Mouse (Mus musculus): ENCODE measurements around the gene Usp24. TPM values are rescaled to one million over a fixed set of nuclear protein-coding genes. Genes with fewer than 3 reads are reported as not detected.
"Not testable (repeated sequence)": the region's sequence is repeated elsewhere in the genome, so short reads cannot be mapped to it uniquely, and the experiment has no call there.

Usp24 gene
- total and polyA plus RNA-seq, 3 experiments = 13.0 to 25.7 (median 13.9) TPM

DNA sequence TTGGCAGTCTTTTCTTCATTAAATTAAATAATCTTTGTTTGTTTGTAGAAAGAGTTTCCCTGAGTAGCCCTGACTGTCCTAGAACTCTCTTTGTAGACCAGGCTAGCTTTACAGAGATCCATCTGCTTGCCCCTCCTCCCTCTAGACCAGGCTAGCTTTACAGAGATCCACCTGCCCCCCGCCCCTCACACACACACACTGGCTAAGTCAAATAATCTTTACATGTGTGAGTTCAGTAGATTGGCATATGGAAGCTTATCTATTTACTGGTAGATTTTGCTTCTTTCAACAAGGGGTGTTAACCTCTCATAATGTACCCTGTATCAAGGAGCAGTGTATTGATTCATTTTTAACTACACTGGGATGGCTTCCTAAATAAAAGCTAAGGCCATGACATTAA lies 19.8 kb downstream of the Usp24 start:
- H3K4me1 ChIP-seq (ENCODE audit: control insufficient read depth in 1 of 2, insufficient read depth in 2 of 2) = no peaks in the 10 kb centered on the region; a peak in 1 of 4 replicates
- H3K4me2 ChIP-seq (ENCODE audit: insufficient read depth, low read depth, poor library complexity, severe bottlenecking) = no peak overlapping the region
- no peak for TF ChIP-seq ZKSCAN1 (IDR thresholded peaks at IDR 0.05; ENCODE audit: borderline replicate concordance, low read depth, low read length)
- no peak for TF ChIP-seq MAX (IDR thresholded peaks at IDR 0.05; ENCODE audit: low read length)
- no peak for TF ChIP-seq MYC (IDR thresholded peaks at IDR 0.05; ENCODE audit: low read depth, low read length)
- no peak for TF ChIP-seq NRF1 (IDR thresholded peaks at IDR 0.05; ENCODE audit: low read depth, low read length)
- no peak for TF ChIP-seq TBP (conservative IDR thresholded peaks at IDR 0.05; ENCODE audit: low read depth, low read length)
- no peak for TF ChIP-seq ZMIZ1 (IDR thresholded peaks at IDR 0.05; ENCODE audit: low read depth, low read length)
- no peak for TF ChIP-seq SMC3 (IDR thresholded peaks at IDR 0.05; ENCODE audit: low read depth, low read length)
- no peak for TF ChIP-seq JUND (conservative IDR thresholded peaks at IDR 0.05; ENCODE audit: low read depth, low read length)
- TF ChIP-seq ETS1 (conservative IDR thresholded peaks at IDR 0.05; ENCODE audit: low read depth, low read length) = no peak
- TF ChIP-seq POLR2AphosphoS2 (IDR thresholded peaks at IDR 0.05; ENCODE audit: low read depth, low read length) = no peak
- no peak for TF ChIP-seq RCOR1 (conservative IDR thresholded peaks at IDR 0.05; ENCODE audit: low read depth, low read length)
- no peak for TF ChIP-seq USF2 (conservative IDR thresholded peaks at IDR 0.05; ENCODE audit: low read depth, low read length)
- TF ChIP-seq SIN3A (IDR thresholded peaks at IDR 0.05; ENCODE audit: low read length) = no peak
- TF ChIP-seq MAZ (IDR thresholded peaks at IDR 0.05; ENCODE audit: low read depth, low read length) = no peak
- H3K36me3 ChIP-seq (replicated peaks in 1 of 2; ENCODE audit: control insufficient read depth in 1 of 2, insufficient read depth in 1 of 2, low read length in 1 of 2) = peaks cover 0 to 28% of the 10 kb centered on the region in 2 experiments
- no peak for DNase-seq (ENCODE audit: extremely low read depth)
- no peaks in the 10 kb centered on the region for H3K9me3 ChIP-seq (replicated peaks; ENCODE audit: low read length)
- in situ Hi-C loops (cut with MboI; ENCODE audit: low pct_ligation_motif_present, low pct_unique_long_range_greater_than_20kb, low sequenced_read_pairs) (no loop called here), dilution Hi-C loops (cut with MboI; ENCODE audit: extremely low pct_ligation_motif_present, extremely low pct_unique_long_range_greater_than_20kb, low sequenced_read_pairs) (no loop called here)
- H3K79me2 ChIP-seq (replicated peaks; ENCODE audit: control insufficient read depth, extremely low read depth, insufficient read depth, poor library complexity, severe bottlenecking) = peaks cover 4% of the 10 kb centered on the region; the same call in 1 of the 2 replicates
- no peak overlapping the region for H3K9ac ChIP-seq (ENCODE audit: insufficient read depth, low read depth)
- H3K27ac ChIP-seq (ENCODE audit: insufficient read depth, low read depth) = no peak overlapping the region
- no peak overlapping the region for H3K4me3 ChIP-seq (replicated peaks in 1 of 3; ENCODE audit: low read depth in 2 of 3, low read length in 2 of 3, poor library complexity in 1 of 3)
- no peaks in the 10 kb centered on the region for H3K27me3 ChIP-seq (replicated peaks)

DNA sequence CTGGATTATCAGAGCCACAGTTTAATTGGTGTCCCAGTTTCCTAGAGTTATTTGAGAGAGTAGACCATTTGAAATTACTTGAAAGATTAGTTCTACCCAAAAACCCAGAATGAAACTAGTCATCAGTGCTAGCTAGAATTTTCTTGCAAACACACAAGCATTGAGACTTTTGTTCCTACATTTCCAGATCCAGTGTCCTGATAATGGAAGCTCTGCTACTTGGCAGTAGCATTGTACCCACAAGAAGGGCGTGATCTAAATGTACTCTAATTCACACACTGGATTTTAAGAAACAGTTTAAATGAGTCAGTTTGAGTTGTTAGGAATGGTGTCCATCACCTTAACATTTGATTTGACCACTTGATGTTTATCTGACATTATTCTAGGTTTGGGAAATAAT lies 31.7 kb downstream of the Usp24 start:
- peaks cover 17 to 72% of the 10 kb centered on the region in 2 experiments for H3K36me3 ChIP-seq (replicated peaks in 1 of 2; ENCODE audit: control insufficient read depth in 1 of 2, insufficient read depth in 1 of 2, low read length in 1 of 2)
- H3K79me2 ChIP-seq (replicated peaks; ENCODE audit: control insufficient read depth, extremely low read depth, insufficient read depth, poor library complexity, severe bottlenecking) = no peaks in the 10 kb centered on the region
- dilution Hi-C loops (cut with MboI; ENCODE audit: extremely low pct_ligation_motif_present, extremely low pct_unique_long_range_greater_than_20kb, low sequenced_read_pairs) = no loop called here
- H3K9ac ChIP-seq (ENCODE audit: insufficient read depth, low read depth) = no peak overlapping the region
- H3K27me3 ChIP-seq (replicated peaks) = no peaks in the 10 kb centered on the region
- no peak overlapping the region for H3K4me3 ChIP-seq (replicated peaks in 1 of 3; ENCODE audit: low read depth in 2 of 3, low read length in 2 of 3, poor library complexity in 1 of 3)
- peaks cover 0 to 6% of the 10 kb centered on the region in 2 experiments; a peak in 1 of 4 replicates for H3K4me1 ChIP-seq (ENCODE audit: control insufficient read depth in 1 of 2, insufficient read depth in 2 of 2)
- no peaks in the 10 kb centered on the region for H3K9me3 ChIP-seq (replicated peaks; ENCODE audit: low read length)
- no peak overlapping the region for H3K27ac ChIP-seq (ENCODE audit: insufficient read depth, low read depth)
- no peak for DNase-seq (ENCODE audit: extremely low read depth)
- no peak overlapping the region for H3K4me2 ChIP-seq (ENCODE audit: insufficient read depth, low read depth, poor library complexity, severe bottlenecking)
- TF ChIP-seq ZMIZ1 (IDR thresholded peaks at IDR 0.05; ENCODE audit: low read depth, low read length) (no peak), BHLHE40 (IDR thresholded peaks at IDR 0.05; ENCODE audit: low read depth, low read length) (no peak), MXI1 (IDR thresholded peaks at IDR 0.05; ENCODE audit: low read depth, low read length) (no peak), NRF1 (IDR thresholded peaks at IDR 0.05; ENCODE audit: low read depth, low read length) (no peak)
- in situ Hi-C loops (cut with MboI; ENCODE audit: low pct_ligation_motif_present, low pct_unique_long_range_greater_than_20kb, low sequenced_read_pairs) = no loop called here

DNA sequence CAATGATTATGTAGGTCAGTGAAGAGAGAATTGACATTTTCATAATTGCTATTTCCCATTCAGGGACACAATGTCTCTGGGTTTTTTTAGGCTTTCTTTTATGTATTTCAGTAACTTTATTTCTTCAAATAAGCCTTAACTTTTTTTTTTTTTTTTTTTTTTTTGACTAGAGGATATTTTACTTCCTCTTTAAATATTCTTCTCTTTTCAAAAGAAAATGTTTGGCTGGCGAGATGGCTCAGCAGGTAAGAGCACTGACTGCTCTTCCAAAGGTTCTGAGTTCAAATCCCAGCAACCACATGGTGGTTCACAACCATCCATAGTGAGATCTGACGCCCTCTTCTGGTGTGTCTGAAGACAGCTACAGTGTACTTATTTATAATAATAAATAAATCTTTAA lies 39.0 kb downstream of the Usp24 start:
- H3K9ac ChIP-seq (ENCODE audit: insufficient read depth, low read depth); H3K27ac ChIP-seq (ENCODE audit: insufficient read depth, low read depth); H3K27me3 ChIP-seq (replicated peaks); H3K4me3 ChIP-seq (replicated peaks in 1 of 3; ENCODE audit: low read depth in 2 of 3, low read length in 2 of 3, poor library complexity in 1 of 3); H3K4me1 ChIP-seq (ENCODE audit: control insufficient read depth in 1 of 2, insufficient read depth in 2 of 2); H3K9me3 ChIP-seq (replicated peaks; ENCODE audit: low read length); in situ Hi-C loops (cut with MboI; ENCODE audit: low pct_ligation_motif_present, low pct_unique_long_range_greater_than_20kb, low sequenced_read_pairs); DNase-seq (ENCODE audit: extremely low read depth); dilution Hi-C loops (cut with MboI; ENCODE audit: extremely low pct_ligation_motif_present, extremely low pct_unique_long_range_greater_than_20kb, low sequenced_read_pairs); H3K4me2 ChIP-seq (ENCODE audit: insufficient read depth, low read depth, poor library complexity, severe bottlenecking); H3K79me2 ChIP-seq (replicated peaks; ENCODE audit: control insufficient read depth, extremely low read depth, insufficient read depth, poor library complexity, severe bottlenecking): not testable (repeated sequence)
- H3K36me3 ChIP-seq (replicated peaks in 1 of 2; ENCODE audit: control insufficient read depth in 1 of 2, insufficient read depth in 1 of 2, low read length in 1 of 2) = peaks cover 27 to 68% of the 10 kb centered on the region in 2 experiments
